Mouse (Mus musculus) heart, embryonic 13.5 days (tissue): Measurements from ENCODE around the gene Ndufs1. TPM values are rescaled to one million over a fixed set of nuclear protein-coding genes. Genes with fewer than 3 reads are reported as not detected.
A peak's percentile ranks its signal among the peaks of the same experiment; 100 is the strongest.

ENCODE experiments used
- ATAC-seq: fragments of 200-750 bp; cut with Nextera tagmentation; 2 replicates; pipeline ENCODE4 v1.8.0; 2017; ENCODE audit warnings: moderate TSS enrichment; ENCODE audit not compliant: insufficient number of reproducible peaks, low FRiP score, low TSS enrichment; ENCODE audit errors: extremely low read depth
- H3K27ac ChIP-seq: fragments of 300-500 bp; sonication (generic); replicated peaks from 2 replicates; pipeline ENCODE4 v1.5.1; 2015; ENCODE audit warnings: moderate library complexity, mild to moderate bottlenecking, inconsistent platforms
- H3K27me3 ChIP-seq: fragments of 300-500 bp; sonication (generic); replicated peaks from 2 replicates; pipeline ENCODE4 v1.6.1; 2015; ENCODE audit warnings: mild to moderate bottlenecking, inconsistent platforms
- H3K36me3 ChIP-seq: fragments of 300-500 bp; sonication (generic); 2 replicates; pipeline ENCODE4 v1.6.1; 2015; ENCODE audit warnings: mild to moderate bottlenecking, inconsistent platforms
- H3K4me1 ChIP-seq: fragments of 300-500 bp; sonication (generic); 2 replicates; pipeline ENCODE4 v1.6.1; 2015; ENCODE audit warnings: inconsistent platforms
- H3K4me2 ChIP-seq: fragments of 300-500 bp; sonication (generic); 2 replicates; pipeline ENCODE4 v1.6.1; 2015; ENCODE audit warnings: inconsistent platforms, mild to moderate bottlenecking, moderate library complexity
- H3K4me3 ChIP-seq: fragments of 300-500 bp; sonication (generic); 2 replicates; pipeline ENCODE4 v1.5.1; 2015; ENCODE audit warnings: moderate library complexity, mild to moderate bottlenecking, inconsistent platforms
- H3K9ac ChIP-seq: fragments of 300-500 bp; sonication (generic); 2 replicates; pipeline ENCODE4 v1.6.1; 2015; ENCODE audit warnings: inconsistent platforms, mild to moderate bottlenecking, moderate library complexity
- H3K9me3 ChIP-seq: fragments of 300-500 bp; sonication (generic); 2 replicates; pipeline ENCODE4 v1.6.1; 2016; ENCODE audit warnings: inconsistent platforms
- WGBS: fragments of 180-500 bp; shearing (Covaris S2); methylation state at CpG from one replicate; pipeline ENCODE4 v1.1.7; 2015; ENCODE audit warnings: mixed read lengths; 5-methylcytosine and 5-hydroxymethylcytosine counted together
- polyA plus RNA-seq: library from polyadenylated mRNA; unstranded; fragments of >200 nt; fragmentation: Nextera tagmentation; extraction: Ambion mirVana; gene quantifications from 2 replicates; pipeline ENCODE4 v1.2.1, GENCODE M21; 2015

Gene Ndufs1
- polyA plus RNA-seq, 1 experiment from 2014 or later: 299 TPM

- WGBS: 20% methylated on average over 4 of the region's 4 CpGs
- peak overlapping the region; percentile 100 for H3K9ac ChIP-seq
- no peaks in the 10 kb centered on the region for H3K27me3 ChIP-seq
- no peaks in the 10 kb centered on the region for H3K9me3 ChIP-seq
- peaks cover 26% of the 10 kb centered on the region for H3K36me3 ChIP-seq
- H3K27ac ChIP-seq: peak overlapping the region; percentile 99
- H3K4me3 ChIP-seq: peak overlapping the region; percentile 95
- H3K4me1 ChIP-seq: peaks cover 38% of the 10 kb centered on the region
- H3K4me2 ChIP-seq: peak overlapping the region; percentile 91
- no peak for ATAC-seq
Measured at GRCm38 (mm10) chr1:63115096-63115495, 61.5 kb downstream of the Ndufs1 start.

GRCm38 (mm10) chr1:63114136-63114781 is 62.4 kb downstream of the Ndufs1 start, which contains the start of gene Ino80d:
Gene Ino80d (minus strand): TSS chr1:63114667.
- Histone ChIP-seq H3K27ac (peak within 1 kb of the TSS; percentile 99), H3K4me3 (peak within 1 kb of the TSS; percentile 95), H3K4me2 (peak within 1 kb of the TSS; percentile 91), H3K4me1 (peaks cover 40% of the 10 kb centered on the region), H3K9me3 (no peaks in the 10 kb centered on the region), H3K27me3 (no peaks in the 10 kb centered on the region), H3K9ac (peak within 1 kb of the TSS; percentile 100), H3K36me3 (peaks cover 18% of the 10 kb centered on the region)
- ATAC-seq: peak; percentile 75; the same call in 1 of the 2 replicates
- under 1% methylated on average over 37 of the region's 42 CpGs for WGBS

- Histone ChIP-seq H3K27me3 (no peaks in the 10 kb centered on the region), H3K4me3 (peak overlapping the region; percentile 95), H3K4me1 (peaks cover 45% of the 10 kb centered on the region), H3K9me3 (no peaks in the 10 kb centered on the region), H3K9ac (peak overlapping the region; percentile 100), H3K27ac (peak overlapping the region; percentile 99), H3K4me2 (peak overlapping the region; percentile 91), H3K36me3 (peaks cover 17% of the 10 kb centered on the region)
- ATAC-seq: peak; percentile 62
- WGBS: under 1% methylated on average over 78 of the region's 92 CpGs
Measured at GRCm38 (mm10) chr1:63113274-63114135, 63.1 kb downstream of the Ndufs1 start.

- peak overlapping the region; percentile 91 for H3K4me2 ChIP-seq
- peaks cover 52% of the 10 kb centered on the region for H3K4me1 ChIP-seq
- peak overlapping the region; percentile 99 for H3K27ac ChIP-seq
- no peak for ATAC-seq
- 3% methylated on average over 11 of the region's 11 CpGs for WGBS
- H3K9me3 ChIP-seq: no peaks in the 10 kb centered on the region
- H3K9ac ChIP-seq: peak overlapping the region; percentile 100
- peak overlapping the region; percentile 95 for H3K4me3 ChIP-seq
- H3K36me3 ChIP-seq: peaks cover 11% of the 10 kb centered on the region
- H3K27me3 ChIP-seq: no peaks in the 10 kb centered on the region
Measured at GRCm38 (mm10) chr1:63112865-63113261, 63.8 kb downstream of the Ndufs1 start.

GRCm38 (mm10) chr1:63112151-63112864 is 64.3 kb downstream of the Ndufs1 start:
- H3K9me3 ChIP-seq: no peaks in the 10 kb centered on the region
- peak overlapping the region; percentile 100 for H3K9ac ChIP-seq
- peaks cover 56% of the 10 kb centered on the region for H3K4me1 ChIP-seq
- H3K27ac ChIP-seq: peak overlapping the region; percentile 99
- no peaks in the 10 kb centered on the region for H3K27me3 ChIP-seq
- WGBS: 46% methylated on average over 8 of the region's 8 CpGs
- peak overlapping the region; percentile 91 for H3K4me2 ChIP-seq
- peaks cover 11% of the 10 kb centered on the region for H3K36me3 ChIP-seq
- peak overlapping the region; percentile 95 for H3K4me3 ChIP-seq
- ATAC-seq: no peak

- 55% methylated on average over 7 of the region's 7 CpGs for WGBS
- Histone ChIP-seq H3K27ac (no peak overlapping the region), H3K4me2 (no peak overlapping the region), H3K4me1 (peaks cover 46% of the 10 kb centered on the region), H3K36me3 (peaks cover 11% of the 10 kb centered on the region), H3K4me3 (no peak overlapping the region), H3K9me3 (no peaks in the 10 kb centered on the region), H3K27me3 (no peaks in the 10 kb centered on the region), H3K9ac (peak overlapping the region; percentile 33; the same call in 1 of the 2 replicates)
- ATAC-seq: no peak
Measured at GRCm38 (mm10) chr1:63110536-63111285, 65.9 kb downstream of the Ndufs1 start.

GRCm38 (mm10) chr1:63107614-63108327 is 68.9 kb downstream of the Ndufs1 start:
- H3K4me3 ChIP-seq: 0 out of 2 replicates have a peak overlapping the region, but pooled peaks have one; percentile 4
- ATAC-seq: no peak
- H3K9ac ChIP-seq: peak overlapping the region; percentile 64

GRCm38 (mm10) chr1:63102758-63103451 is 73.7 kb downstream of the Ndufs1 start:
- ATAC-seq: no peak
- 48% methylated on average over 12 of the region's 12 CpGs for WGBS
- Histone ChIP-seq H3K4me2 (no peak overlapping the region), H3K27me3 (no peaks in the 10 kb centered on the region), H3K9me3 (no peaks in the 10 kb centered on the region), H3K36me3 (peaks cover 74% of the 10 kb centered on the region), H3K4me3 (no peak overlapping the region), H3K27ac (peak overlapping the region; percentile 8; the same call in 1 of the 2 replicates), H3K9ac (no peak overlapping the region), H3K4me1 (peaks cover 19% of the 10 kb centered on the region)

More at GRCm38 (mm10) chr1:63107614-63108327, 68.9 kb downstream of the Ndufs1 start:
- Histone ChIP-seq H3K4me2 (peak overlapping the region; percentile 44), H3K9me3 (no peaks in the 10 kb centered on the region), H3K4me1 (peaks cover 48% of the 10 kb centered on the region), H3K27me3 (no peaks in the 10 kb centered on the region), H3K36me3 (peaks cover 33% of the 10 kb centered on the region), H3K27ac (peak overlapping the region; percentile 81)
- WGBS: 35% methylated on average over 6 of the region's 6 CpGs

- Histone ChIP-seq H3K4me3 (no peak overlapping the region), H3K27me3 (no peaks in the 10 kb centered on the region), H3K9ac (no peak overlapping the region), H3K4me2 (no peak overlapping the region), H3K4me1 (peaks cover 7% of the 10 kb centered on the region), H3K36me3 (peaks cover 87% of the 10 kb centered on the region), H3K9me3 (no peaks in the 10 kb centered on the region), H3K27ac (no peak overlapping the region)
- 90% methylated on average over 8 of the region's 8 CpGs for WGBS
- ATAC-seq: no peak
Measured at GRCm38 (mm10) chr1:63100196-63100595, 76.4 kb downstream of the Ndufs1 start.

GRCm38 (mm10) chr1:63098831-63099230 is 77.8 kb downstream of the Ndufs1 start:
- H3K4me3 ChIP-seq: no peak overlapping the region
- H3K9ac ChIP-seq: no peak overlapping the region
- peaks cover 90% of the 10 kb centered on the region for H3K36me3 ChIP-seq
- no peaks in the 10 kb centered on the region for H3K9me3 ChIP-seq
- no peak overlapping the region for H3K27ac ChIP-seq
- H3K4me2 ChIP-seq: no peak overlapping the region
- WGBS: 73% methylated on average over 4 of the region's 4 CpGs
- ATAC-seq: no peak
- H3K27me3 ChIP-seq: no peaks in the 10 kb centered on the region
- peaks cover 7% of the 10 kb centered on the region for H3K4me1 ChIP-seq
